Mouse (Mus musculus): ENCODE data around the gene Ankrd65. TPM values are rescaled to one million over a fixed set of nuclear protein-coding genes. Genes with fewer than 3 reads are reported as not detected.

Ankrd65 gene
- total RNA-seq (2023), result not detected

GRCm38 (mm10) chr4:155790021-155790489, at the start of gene Ankrd65:
Ankrd65 (plus strand) TSS chr4:155790439.

GRCm38 (mm10) chr4:155760613-155761355, 29.5 kb upstream of the Ankrd65 start, which contains the start of gene Atad3a:
Atad3a (minus strand) TSS chr4:155761093.

GRCm38 (mm10) chr4:155774280-155774754, 15.9 kb upstream of the Ankrd65 start, which contains the start of gene Vwa1:
Vwa1 (minus strand) TSS chr4:155774698.

GRCm38 (mm10) chr4:155785819-155786218, 4.4 kb upstream of the Ankrd65 start, which contains the start of gene Tmem88b:
Tmem88b (minus strand) TSS chr4:155785874.

GRCm38 (mm10) chr4:155802741-155803339, 12.6 kb downstream of the Ankrd65 start, which contains the start of gene Mrpl20:
Mrpl20 (plus strand) TSS chr4:155802878.

GRCm38 (mm10) chr4:155811929-155812664, 21.9 kb downstream of the Ankrd65 start, which contains the start of gene Ccnl2:
Ccnl2 (plus strand) TSS chr4:155812489.

GRCm38 (mm10) chr4:155831205-155831766, 41.0 kb downstream of the Ankrd65 start, which contains the start of gene Aurkaip1:
Aurkaip1 (plus strand) TSS chr4:155831272.

GRCm38 (mm10) chr4:155839483-155839910, 49.3 kb downstream of the Ankrd65 start, which contains the start of gene Mxra8:
Mxra8 (plus strand) TSS chr4:155839680.

GRCm38 (mm10) chr4:155846871-155847578, 56.8 kb downstream of the Ankrd65 start, which contains the start of gene Dvl1:
Dvl1 (plus strand) TSS chr4:155847402.

Other genes with a start within 250 kb of the Ankrd65 start
- 100 to 1,000 TPM; 330 to 334 TPM for gene Nadk, start 228.1 kb upstream of the Ankrd65 start, total RNA-seq (2023)
- 10 to 100 TPM; 16.7 to 17.2 TPM for gene Slc35e2, start 189.0 kb upstream of the Ankrd65 start, total RNA-seq (2023)
- gene Cdk11b, start 165.6 kb upstream of the Ankrd65 start, total RNA-seq (2023), result 100 to 1,000 TPM; 112 to 122 TPM
- not detected for gene Gm10563, start 145.0 kb upstream of the Ankrd65 start, total RNA-seq (2023)
- under 1 TPM; 0.39 to 0.75 TPM for gene Mmp23, start 137.1 kb upstream of the Ankrd65 start, total RNA-seq (2023)
- 10 to 100 TPM; 36.8 TPM for gene Mib2, start 121.2 kb upstream of the Ankrd65 start, total RNA-seq (2023)
- under 1 TPM; 0.49 to 0.57 TPM for gene Fndc10, start 96.1 kb upstream of the Ankrd65 start, total RNA-seq (2023)
- 10 to 100 TPM; 87.7 to 96.0 TPM for gene Ssu72, start 85.6 kb upstream of the Ankrd65 start, total RNA-seq (2023)
- under 1 TPM; 0.18 to 0.20 TPM for gene Tmem240, start 55.6 kb upstream of the Ankrd65 start, total RNA-seq (2023)
- 10 to 100 TPM; 14.9 to 15.3 TPM for gene Atad3a, start 29.3 kb upstream of the Ankrd65 start, total RNA-seq (2023)
- gene Vwa1, start 15.7 kb upstream of the Ankrd65 start, total RNA-seq (2023), result under 1 TPM; 0.09 to 0.11 TPM
- not detected for gene Tmem88b, start 4.6 kb upstream of the Ankrd65 start, total RNA-seq (2023)
- 10 to 100 TPM; 47.8 to 55.1 TPM for gene Mrpl20, start 12.4 kb downstream of the Ankrd65 start, total RNA-seq (2023)
- gene Ccnl2, start 22.1 kb downstream of the Ankrd65 start, total RNA-seq (2023), result 100 to 1,000 TPM; 114 to 134 TPM
- 10 to 100 TPM; 81.9 to 91.0 TPM for gene Aurkaip1, start 40.8 kb downstream of the Ankrd65 start, total RNA-seq (2023)
- gene Mxra8, start 49.2 kb downstream of the Ankrd65 start, total RNA-seq (2023), result 1 to 10 TPM in 1 of 2 experiments, under 1 TPM in 1; 0.57 to 1.3 TPM
- 10 to 100 TPM; 43.2 to 47.3 TPM for gene Dvl1, start 57.0 kb downstream of the Ankrd65 start, total RNA-seq (2023)
- 1 to 10 TPM; 2.5 to 2.7 TPM for gene Tas1r3, start 72.9 kb downstream of the Ankrd65 start, total RNA-seq (2023)
- 10 to 100 TPM; 17.2 to 22.4 TPM for gene Cptp, start 79.0 kb downstream of the Ankrd65 start, total RNA-seq (2023)
- 10 to 100 TPM; 35.3 to 37.1 TPM for gene Ints11, start 79.1 kb downstream of the Ankrd65 start, total RNA-seq (2023)
- gene Pusl1, start 101.3 kb downstream of the Ankrd65 start, total RNA-seq (2023), result 10 to 100 TPM; 10.8 to 11.2 TPM
- gene Acap3, start 101.4 kb downstream of the Ankrd65 start, total RNA-seq (2023), result 10 to 100 TPM; 59.6 to 69.9 TPM
- gene Ube2j2, start 153.4 kb downstream of the Ankrd65 start, total RNA-seq (2023), result 10 to 100 TPM; 59.5 to 79.0 TPM
- 10 to 100 TPM; 30.9 to 60.7 TPM for gene C1qtnf12, start 171.9 kb downstream of the Ankrd65 start, total RNA-seq (2023)
- gene B3galt6, start 202.2 kb downstream of the Ankrd65 start, total RNA-seq (2023), result 1 to 10 TPM; 2.5 TPM
- gene Sdf4, start 202.4 kb downstream of the Ankrd65 start, total RNA-seq (2023), result 100 to 1,000 TPM; 107 to 110 TPM
- gene Tnfrsf4, start 223.4 kb downstream of the Ankrd65 start, total RNA-seq (2023), result 1 to 10 TPM; 1.5 to 2.8 TPM
- 1 to 10 TPM; 3.2 to 4.0 TPM for gene Tnfrsf18, start 235.7 kb downstream of the Ankrd65 start, total RNA-seq (2023)

Data from neutrophil, adult 83 days (primary cell).